Mouse (Mus musculus): ENCODE measurements around the gene Cables2. TPM values are rescaled to one million over a fixed set of nuclear protein-coding genes. Genes with fewer than 3 reads are reported as not detected.

Cables2 gene
- polyA plus RNA-seq, 1 experiment from 2014 or later, result 16.5 TPM

DNA sequence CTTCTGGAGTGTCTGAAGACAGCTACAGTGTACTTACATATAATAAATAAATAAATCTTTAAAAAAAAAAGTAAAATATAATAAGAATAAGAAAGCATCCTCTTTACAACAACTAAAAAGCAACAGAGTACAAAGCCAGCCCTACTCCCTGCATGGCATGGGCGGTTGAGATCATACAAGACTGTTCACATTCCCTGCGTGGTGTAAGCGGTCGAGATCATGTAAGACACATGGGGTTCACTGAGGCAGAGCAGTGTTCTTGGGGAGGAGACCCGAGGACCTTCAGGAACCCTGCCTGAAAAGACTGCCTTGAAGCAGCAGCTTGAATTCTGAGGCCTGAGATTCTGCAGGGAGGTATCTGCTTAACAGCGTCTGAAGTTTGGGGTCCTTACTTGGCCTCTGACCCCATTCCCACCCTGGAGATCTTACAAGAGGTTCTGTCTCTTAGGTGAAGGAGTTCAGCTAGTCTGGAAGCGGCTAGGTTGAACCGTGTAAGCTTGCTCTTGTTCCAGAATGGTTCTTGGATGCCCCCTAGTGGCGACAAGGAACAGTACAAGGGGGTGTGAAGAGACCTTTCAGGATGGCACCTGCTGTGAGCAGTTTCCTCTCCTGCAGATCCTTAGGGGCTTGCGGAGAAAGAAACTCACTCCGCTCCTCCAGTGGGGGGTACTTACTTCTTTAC is 22.2 kb downstream of the Cables2 start:
- WGBS, result 27% methylated on average over 11 of the region's 11 CpGs
- H3K9ac ChIP-seq, result no peak overlapping the region
- no peak overlapping the region for H3K27ac ChIP-seq
- peak; percentile 84; the same call in 1 of the 2 replicates for ATAC-seq (ENCODE audit: borderline replicate concordance, extremely low read depth, low FRiP score, low TSS enrichment)
- no peaks in the 10 kb centered on the region for H3K36me3 ChIP-seq
- H3K4me3 ChIP-seq, result no peak overlapping the region
- no peak overlapping the region for H3K4me2 ChIP-seq
- H3K27me3 ChIP-seq, result no peaks in the 10 kb centered on the region
- no peaks in the 10 kb centered on the region for H3K9me3 ChIP-seq
- peaks cover 10% of the 10 kb centered on the region for H3K4me1 ChIP-seq

DNA sequence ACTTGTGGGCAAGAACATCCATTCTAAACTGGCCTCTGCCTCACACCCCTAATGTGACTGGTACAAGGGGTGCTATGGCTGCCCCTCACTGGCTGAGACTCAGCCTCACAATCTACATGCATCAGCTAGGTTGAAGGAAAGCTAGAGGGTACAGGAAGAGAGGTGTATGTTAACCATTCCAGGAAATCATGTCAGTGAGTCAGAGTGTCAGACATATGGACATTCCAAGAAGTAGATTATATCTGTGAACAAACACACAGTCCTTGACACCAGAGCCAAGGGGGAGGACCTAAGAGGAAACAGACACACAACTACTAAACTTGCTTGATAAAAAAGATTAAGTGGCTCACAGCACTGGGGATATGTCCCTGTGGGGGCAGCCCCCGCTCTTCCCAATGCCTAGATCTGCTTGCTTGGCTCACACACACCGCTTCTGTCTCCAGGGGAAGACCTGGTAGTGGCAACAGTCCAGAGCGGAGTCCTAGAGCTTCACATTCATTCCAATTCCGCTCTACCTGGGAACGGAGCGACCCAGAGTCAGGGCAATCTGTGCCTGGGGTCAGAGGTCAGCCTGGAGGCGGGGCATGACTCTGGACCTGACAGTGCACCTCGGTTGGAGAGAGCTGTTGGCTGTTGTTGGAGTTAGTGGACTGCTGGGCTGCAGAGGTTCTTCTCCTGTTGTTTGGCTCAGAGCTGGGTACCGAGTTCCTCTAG is 24.2 kb downstream of the Cables2 start:
- no peak for ATAC-seq (ENCODE audit: borderline replicate concordance, extremely low read depth, low FRiP score, low TSS enrichment)
- no peak overlapping the region for H3K4me3 ChIP-seq
- H3K36me3 ChIP-seq, result no peaks in the 10 kb centered on the region
- no peak overlapping the region for H3K9ac ChIP-seq
- H3K4me1 ChIP-seq, result 0 out of 2 replicates have a peak, but pooled peaks cover 7% of the 10 kb centered on the region
- WGBS, result 53% methylated on average over 9 of the region's 9 CpGs
- no peaks in the 10 kb centered on the region for H3K9me3 ChIP-seq
- H3K27ac ChIP-seq, result no peak overlapping the region
- H3K4me2 ChIP-seq, result no peak overlapping the region
- H3K27me3 ChIP-seq, result no peaks in the 10 kb centered on the region

DNA sequence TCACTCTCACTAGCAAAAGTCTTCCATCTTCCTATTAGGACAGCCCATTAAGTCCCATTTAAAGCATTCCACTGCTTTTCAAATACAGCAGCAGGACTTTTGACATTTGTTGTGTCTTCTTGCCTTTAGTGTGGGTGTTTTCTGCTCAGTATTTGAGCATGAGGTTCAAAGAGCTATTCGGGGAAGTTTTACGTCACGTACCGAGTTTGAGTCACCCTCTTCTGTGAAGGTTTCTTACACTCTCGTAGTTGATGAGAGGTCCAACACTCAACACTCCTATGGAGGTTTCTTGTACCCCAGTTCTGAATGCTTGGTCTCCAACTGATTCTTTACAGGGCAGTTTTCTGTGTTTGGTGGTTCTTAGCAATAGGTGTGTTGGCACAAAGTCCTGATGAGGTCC is 25.4 kb downstream of the Cables2 start:
- Histone ChIP-seq H3K9ac (no peak overlapping the region), H3K27me3 (no peaks in the 10 kb centered on the region), H3K4me1 (0 out of 2 replicates have a peak, but pooled peaks cover 7% of the 10 kb centered on the region), H3K9me3 (no peaks in the 10 kb centered on the region), H3K4me3 (no peak overlapping the region), H3K4me2 (no peak overlapping the region), H3K27ac (no peak overlapping the region), H3K36me3 (no peaks in the 10 kb centered on the region)
- no peak for ATAC-seq (ENCODE audit: borderline replicate concordance, extremely low read depth, low FRiP score, low TSS enrichment)
- 84% methylated on average over 5 of the region's 5 CpGs for WGBS

DNA sequence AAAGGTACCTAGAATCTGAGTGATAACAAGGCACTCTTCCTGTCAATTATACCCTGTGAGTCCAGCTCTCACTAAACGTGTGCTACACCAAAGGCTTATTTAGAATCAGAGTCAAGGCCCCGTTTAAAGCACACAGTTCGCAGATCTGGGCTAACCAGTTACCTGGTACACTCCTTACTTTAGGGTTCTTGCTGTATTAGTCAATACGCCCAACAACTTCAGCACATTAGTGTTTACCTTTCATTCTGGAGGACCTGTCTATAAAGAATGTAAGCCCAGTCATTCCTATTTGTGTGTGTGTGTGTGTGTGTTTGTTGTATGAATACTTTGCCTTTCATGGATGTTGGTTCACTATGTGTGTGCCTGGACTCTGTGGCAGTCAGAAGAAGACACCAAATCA is 30.2 kb downstream of the Cables2 start:
- no peaks in the 10 kb centered on the region for H3K36me3 ChIP-seq
- no peaks in the 10 kb centered on the region for H3K9me3 ChIP-seq
- no peak overlapping the region for H3K9ac ChIP-seq
- H3K4me3 ChIP-seq, result no peak overlapping the region
- no peak overlapping the region for H3K27ac ChIP-seq
- 63% methylated on average over 4 of the region's 4 CpGs for WGBS
- no peak overlapping the region for H3K4me2 ChIP-seq
- ATAC-seq (ENCODE audit: borderline replicate concordance, extremely low read depth, low FRiP score, low TSS enrichment), result no peak
- no peaks in the 10 kb centered on the region for H3K27me3 ChIP-seq
- no peaks in the 10 kb centered on the region for H3K4me1 ChIP-seq

DNA sequence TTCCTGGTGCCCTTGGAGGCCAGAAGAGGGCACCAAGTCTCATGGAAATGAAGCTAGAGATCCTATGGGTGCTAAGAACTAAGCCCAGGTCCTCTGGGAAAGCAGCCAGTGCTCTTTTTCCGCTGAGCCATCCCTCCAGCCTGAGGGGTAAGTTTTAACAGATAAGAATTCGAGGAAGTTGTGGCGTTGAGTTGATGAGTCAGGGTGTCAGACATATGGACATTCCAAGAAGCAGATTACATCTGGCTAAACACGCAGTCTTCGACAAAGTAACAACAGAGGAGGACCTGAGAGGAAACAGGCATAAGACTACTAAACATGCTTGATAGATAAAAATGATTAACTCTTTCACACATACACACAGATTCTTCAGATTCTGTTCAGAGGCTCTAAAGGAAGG is 34.7 kb downstream of the Cables2 start:
- WGBS, result 52% methylated on average over 5 of the region's 5 CpGs
- Histone ChIP-seq H3K4me2 (no peak overlapping the region), H3K27ac (no peak overlapping the region), H3K27me3 (no peaks in the 10 kb centered on the region), H3K36me3 (no peaks in the 10 kb centered on the region), H3K9me3 (no peaks in the 10 kb centered on the region), H3K4me1 (peaks cover 27% of the 10 kb centered on the region), H3K9ac (no peak overlapping the region), H3K4me3 (no peak overlapping the region)
- no peak for ATAC-seq (ENCODE audit: borderline replicate concordance, extremely low read depth, low FRiP score, low TSS enrichment)

DNA sequence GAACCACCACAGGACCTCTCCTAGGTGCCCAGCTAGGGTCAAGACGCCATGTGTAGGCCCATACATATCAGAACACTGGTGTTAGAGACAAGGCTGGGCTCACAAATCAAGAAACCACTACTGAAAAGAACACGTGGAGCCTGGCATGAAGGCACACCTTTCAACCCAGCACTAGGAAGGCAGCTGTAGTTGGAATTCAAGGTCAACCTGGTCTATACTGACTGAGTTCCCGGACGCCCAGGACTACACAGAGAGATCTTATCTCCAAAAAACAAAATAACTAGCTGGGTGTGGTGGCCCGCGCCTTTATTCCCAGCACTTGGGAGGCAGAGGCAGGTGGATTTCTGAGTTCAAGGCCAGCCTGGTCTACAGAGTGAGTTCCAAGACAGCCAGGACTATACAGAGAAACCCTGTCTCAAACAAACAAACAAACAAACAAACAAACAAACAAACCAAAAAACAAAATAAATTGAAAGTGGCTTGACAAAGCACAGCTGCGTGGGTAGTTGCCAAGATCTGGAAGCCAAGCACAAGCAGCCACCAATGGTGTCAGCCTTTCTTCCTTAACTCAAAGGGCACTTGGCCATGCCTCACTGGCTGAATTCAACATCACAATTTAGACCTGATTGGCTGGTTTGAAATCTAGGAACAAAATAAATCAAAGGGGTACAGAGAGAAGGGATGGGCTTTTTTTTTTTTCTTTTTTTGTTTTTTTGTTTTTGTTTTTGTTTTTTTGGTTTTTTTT is 35.5 kb downstream of the Cables2 start:
- ATAC-seq (ENCODE audit: borderline replicate concordance, extremely low read depth, low FRiP score, low TSS enrichment), result no peak
- Histone ChIP-seq H3K36me3 (no peaks in the 10 kb centered on the region), H3K4me1 (peaks cover 36% of the 10 kb centered on the region), H3K4me3 (no peak overlapping the region), H3K4me2 (no peak overlapping the region), H3K27me3 (no peaks in the 10 kb centered on the region), H3K9me3 (no peaks in the 10 kb centered on the region), H3K9ac (no peak overlapping the region), H3K27ac (no peak overlapping the region)
- WGBS, result 86% methylated on average over 7 of the region's 7 CpGs

DNA sequence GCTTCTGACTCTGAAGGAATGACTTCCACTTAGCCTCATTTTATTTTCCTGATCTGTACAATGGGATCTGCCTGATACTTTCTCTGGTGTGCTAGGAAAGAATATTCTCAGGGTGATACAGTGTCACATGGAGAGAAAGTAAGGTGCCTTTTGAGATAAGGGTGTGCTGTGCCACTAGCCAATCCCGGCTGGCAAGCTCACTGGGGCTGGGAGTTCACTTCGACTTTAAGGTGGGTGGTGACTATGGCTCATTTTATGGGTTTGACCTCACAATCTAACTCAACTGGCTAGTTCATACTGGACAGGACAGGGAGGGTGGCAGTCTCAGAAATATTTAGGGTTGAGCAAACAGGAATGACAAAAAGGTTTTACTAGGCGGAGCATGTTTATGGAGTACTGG is 36.4 kb downstream of the Cables2 start:
- 70% methylated on average over 3 of the region's 3 CpGs for WGBS

DNA sequence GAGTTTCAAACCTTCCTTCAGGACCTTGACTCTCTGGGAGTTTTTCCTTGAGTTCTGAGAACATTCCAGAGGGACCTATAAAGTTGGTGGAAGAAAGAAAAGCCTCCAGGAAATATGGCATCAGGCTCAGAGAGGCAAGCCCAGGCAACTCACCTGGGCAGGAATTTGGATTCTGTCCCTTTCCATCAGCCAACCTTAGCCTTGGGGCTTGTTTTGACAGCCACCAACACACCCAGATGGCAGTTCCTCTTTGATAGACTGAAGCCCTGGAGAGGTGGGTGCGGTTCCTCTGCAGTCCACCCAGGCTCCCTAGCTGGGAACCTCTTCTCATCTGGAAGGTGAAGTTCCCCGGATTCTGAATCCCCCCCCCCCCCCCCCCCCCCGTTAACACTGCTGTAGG is 36.8 kb downstream of the Cables2 start:
- Histone ChIP-seq H3K27me3 (no peaks in the 10 kb centered on the region), H3K9me3 (no peaks in the 10 kb centered on the region), H3K4me1 (peaks cover 40% of the 10 kb centered on the region), H3K9ac (no peak overlapping the region), H3K36me3 (no peaks in the 10 kb centered on the region), H3K27ac (peak overlapping the region; percentile 96), H3K4me2 (no peak overlapping the region), H3K4me3 (no peak overlapping the region)
- WGBS, result 59% methylated on average over 2 of the region's 3 CpGs
- ATAC-seq (ENCODE audit: borderline replicate concordance, extremely low read depth, low FRiP score, low TSS enrichment), result no peak

More for the DNA sequence above, 36.4 kb downstream of the Cables2 start:
- peaks cover 39% of the 10 kb centered on the region for H3K4me1 ChIP-seq
- H3K9ac ChIP-seq, result no peak overlapping the region
- H3K4me3 ChIP-seq, result no peak overlapping the region
- no peak overlapping the region for H3K27ac ChIP-seq
- H3K27me3 ChIP-seq, result no peaks in the 10 kb centered on the region
- H3K36me3 ChIP-seq, result no peaks in the 10 kb centered on the region
- H3K9me3 ChIP-seq, result no peaks in the 10 kb centered on the region
- ATAC-seq (ENCODE audit: borderline replicate concordance, extremely low read depth, low FRiP score, low TSS enrichment), result no peak
- H3K4me2 ChIP-seq, result no peak overlapping the region

DNA sequence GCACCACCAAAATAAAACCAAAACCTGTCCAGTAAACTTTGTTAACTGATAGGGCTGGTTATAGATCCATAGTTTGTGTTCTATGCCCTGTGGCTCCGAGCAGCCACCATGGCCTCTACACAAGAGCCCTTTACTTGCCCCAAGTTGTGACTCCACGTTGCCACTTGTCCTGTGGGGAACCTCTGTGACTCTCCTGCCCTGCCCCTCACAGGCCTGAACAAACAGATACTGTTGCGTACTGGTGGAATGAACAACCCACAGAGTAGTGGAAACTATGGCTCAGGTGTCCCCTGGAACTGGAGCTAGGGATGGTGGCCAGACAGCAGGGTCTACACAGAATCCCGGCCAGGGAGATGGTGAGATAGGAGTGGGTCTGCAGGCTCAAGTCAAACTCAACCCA is 37.5 kb downstream of the Cables2 start:
- peak overlapping the region; percentile 96 for H3K27ac ChIP-seq
- no peaks in the 10 kb centered on the region for H3K36me3 ChIP-seq
- H3K4me3 ChIP-seq, result no peak overlapping the region
- no peaks in the 10 kb centered on the region for H3K27me3 ChIP-seq
- no peak overlapping the region for H3K9ac ChIP-seq
- no peaks in the 10 kb centered on the region for H3K9me3 ChIP-seq
- 57% methylated on average over 4 of the region's 4 CpGs for whole genome bisulfite sequencing
- peaks cover 47% of the 10 kb centered on the region for H3K4me1 ChIP-seq
- H3K4me2 ChIP-seq, result no peak overlapping the region
- no peak for ATAC-seq (ENCODE audit: borderline replicate concordance, extremely low read depth, low FRiP score, low TSS enrichment)

DNA sequence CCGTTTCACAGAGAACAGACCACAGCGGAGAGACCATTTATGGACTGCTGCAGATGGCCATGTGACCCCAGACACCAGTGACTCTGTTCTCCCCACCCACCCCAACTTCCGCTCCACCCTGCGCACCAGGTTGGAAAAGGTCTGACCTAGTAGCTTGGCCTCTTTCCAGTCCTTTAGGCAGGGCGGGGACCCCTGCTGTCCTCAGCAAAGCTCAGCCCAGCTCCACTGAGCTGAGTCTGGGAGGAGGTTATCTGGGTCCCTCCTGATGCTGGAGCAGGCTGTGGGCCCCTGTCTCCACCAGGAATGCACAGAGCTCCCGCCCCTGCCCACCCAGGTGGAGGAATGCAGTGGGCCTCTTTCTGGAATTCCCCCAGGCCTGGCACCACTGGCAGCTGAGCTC is 38.3 kb downstream of the Cables2 start:
- Histone ChIP-seq H3K27me3 (no peaks in the 10 kb centered on the region), H3K27ac (peak overlapping the region; percentile 96), H3K4me3 (no peak overlapping the region), H3K9ac (0 out of 2 replicates have a peak overlapping the region, but pooled peaks have one; percentile 26), H3K9me3 (no peaks in the 10 kb centered on the region), H3K4me1 (peaks cover 55% of the 10 kb centered on the region), H3K4me2 (peak overlapping the region; percentile 11), H3K36me3 (no peaks in the 10 kb centered on the region)
- peak; percentile 72 for ATAC-seq (ENCODE audit: borderline replicate concordance, extremely low read depth, low FRiP score, low TSS enrichment)
- WGBS, result 31% methylated on average over 6 of the region's 6 CpGs

DNA sequence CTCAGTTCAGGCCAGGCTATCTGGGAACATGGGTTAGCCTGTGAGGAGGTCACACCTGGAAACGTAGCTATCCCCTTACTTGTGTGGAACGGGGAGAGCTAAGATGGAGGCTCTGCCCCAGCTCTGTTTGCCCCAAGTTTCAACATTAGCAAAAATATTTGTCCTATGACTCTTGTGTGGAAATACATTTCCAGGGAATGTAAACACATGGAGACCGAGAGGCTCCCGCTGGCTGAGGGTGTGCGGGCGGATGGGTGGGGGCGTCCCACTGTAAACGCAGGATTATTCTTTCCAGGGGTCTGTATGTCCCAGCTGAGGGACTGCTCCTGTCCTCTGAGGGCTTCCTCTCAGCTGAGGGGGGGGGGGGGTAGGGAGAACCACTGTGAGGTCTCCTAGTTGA is 38.9 kb downstream of the Cables2 start:
- ATAC-seq (ENCODE audit: borderline replicate concordance, extremely low read depth, low FRiP score, low TSS enrichment), result peak; percentile 25; the same call in 1 of the 2 replicates
- Histone ChIP-seq H3K36me3 (no peaks in the 10 kb centered on the region), H3K4me3 (no peak overlapping the region), H3K4me1 (peaks cover 60% of the 10 kb centered on the region), H3K9ac (0 out of 2 replicates have a peak overlapping the region, but pooled peaks have one; percentile 26), H3K27me3 (no peaks in the 10 kb centered on the region), H3K27ac (peak overlapping the region; percentile 96), H3K9me3 (no peaks in the 10 kb centered on the region), H3K4me2 (no peak overlapping the region; the same call in 1 of the 2 replicates)
- WGBS, result 15% methylated on average over 8 of the region's 8 CpGs
